Mouse (Mus musculus) midbrain, embryonic 10.5 days (tissue): ENCODE results near the gene Rbmxl1. TPM values are rescaled to one million over a fixed set of nuclear protein-coding genes. Genes with fewer than 3 reads are reported as not detected.

ENCODE experiments used
- DNase-seq: peaks from one replicate; pipeline ENCODE4 v3.0.0-alpha.2; 2017; ENCODE audit warnings: low spot score
- H3K27ac ChIP-seq: fragments of 300-500 bp; sonication (generic); replicated peaks from 2 replicates; pipeline ENCODE4 v1.5.1; 2016; ENCODE audit warnings: mild to moderate bottlenecking
- H3K27me3 ChIP-seq: fragments of 300-500 bp; sonication (generic); 2 replicates; pipeline ENCODE4 v1.6.1; 2016; ENCODE audit warnings: low read depth, mild to moderate bottlenecking; ENCODE audit not compliant: poor library complexity, severe bottlenecking
- H3K36me3 ChIP-seq: fragments of 300-500 bp; sonication (generic); 2 replicates; pipeline ENCODE4 v1.6.1; 2016; ENCODE audit warnings: mild to moderate bottlenecking, moderate library complexity
- H3K4me1 ChIP-seq: fragments of 300-500 bp; sonication (generic); 2 replicates; pipeline ENCODE4 v1.6.1; 2016
- H3K4me3 ChIP-seq: fragments of 300-500 bp; sonication (generic); 2 replicates; pipeline ENCODE4 v1.5.1; 2016; ENCODE audit warnings: mild to moderate bottlenecking, moderate library complexity
- H3K9me3 ChIP-seq: fragments of 300-500 bp; sonication (generic); replicated peaks from 2 replicates; pipeline ENCODE4 v1.6.1; 2016; ENCODE audit warnings: mild to moderate bottlenecking
- WGBS: fragments of 180-500 bp; shearing (Covaris S2); methylation state at CpG from one replicate; pipeline ENCODE4 v1.1.7; 2016; 5-methylcytosine and 5-hydroxymethylcytosine counted together
- polyA plus RNA-seq: library from polyadenylated mRNA; unstranded; fragments of >200 nt; fragmentation: Nextera tagmentation; extraction: Ambion mirVana; gene quantifications from 2 replicates; pipeline ENCODE4 v1.2.1, GENCODE M21; 2016

Gene Rbmxl1
- polyA plus RNA-seq, 1 experiment from 2014 or later: 396 TPM

GRCm38 (mm10) chr8:78467889-78468288, 40.8 kb downstream of the Rbmxl1 start:
- Histone ChIP-seq H3K9me3 (peaks cover 7% of the 10 kb centered on the region), H3K4me3 (no peak overlapping the region), H3K4me1 (no peaks in the 10 kb centered on the region), H3K36me3 (no peaks in the 10 kb centered on the region), H3K27me3 (no peaks in the 10 kb centered on the region), H3K27ac (no peak overlapping the region)
- WGBS: 87% methylated on average over 2 of the region's 2 CpGs
- DNase-seq: no peak

GRCm38 (mm10) chr8:78463941-78464340, 44.8 kb downstream of the Rbmxl1 start:
- H3K4me3 ChIP-seq: no peak overlapping the region
- H3K27ac ChIP-seq: no peak overlapping the region
- DNase-seq: no peak
- H3K27me3 ChIP-seq: no peaks in the 10 kb centered on the region
- 89% methylated on average over 2 of the region's 2 CpGs for WGBS
- no peaks in the 10 kb centered on the region for H3K4me1 ChIP-seq
- H3K36me3 ChIP-seq: no peaks in the 10 kb centered on the region
- peaks cover 7% of the 10 kb centered on the region for H3K9me3 ChIP-seq

GRCm38 (mm10) chr8:78456441-78456840, 52.3 kb downstream of the Rbmxl1 start:
- H3K4me3 ChIP-seq: no peak overlapping the region
- H3K9me3 ChIP-seq: no peaks in the 10 kb centered on the region
- H3K27me3 ChIP-seq: no peaks in the 10 kb centered on the region
- DNase-seq: no peak
- 80% methylated on average over 3 of the region's 3 CpGs for WGBS
- H3K36me3 ChIP-seq: no peaks in the 10 kb centered on the region
- H3K27ac ChIP-seq: no peak overlapping the region
- H3K4me1 ChIP-seq: no peaks in the 10 kb centered on the region

Other genes starting within 250 kb of the Rbmxl1 start
- gene Pou4f2, start 72.3 kb downstream of the Rbmxl1 start, polyA plus RNA-seq: 0.20 and 0.22 TPM in 2 replicates
- 8.1 and 9.0 TPM in 2 replicates for gene Slc10a7, start 448 bp upstream of the Rbmxl1 start, polyA plus RNA-seq